Mouse (Mus musculus) spleen, postnatal 10 days (tissue): ENCODE results near the gene Surf1.

Source experiments
- DNase-seq, 2 experiments: peaks; one replicate each; pipeline ENCODE4 v3.0.0; 2021 to 2022; ENCODE audit warnings: low spot score in 2 of 2

The Surf1 gene

GRCm38 (mm10) chr2:26915927-26916728, at the start of gene Surf1, which contains the start of gene Surf2:
Gene Surf1, minus strand, starts transcription at chr2:26916530.
Gene Surf2, plus strand, starts transcription at chr2:26916367.
- peak; percentile 67 to 82 for DNase-seq

- no peak for DNase-seq
Observed at GRCm38 (mm10) chr2:26964724-26965370, 48.5 kb upstream of the Surf1 start.

GRCm38 (mm10) chr2:26963923-26964723, 47.8 kb upstream of the Surf1 start, which contains the start of gene Rexo4:
Gene Rexo4, minus strand, starts transcription at chr2:26964386.
- DNase-seq: peak; percentile 90 to 94

GRCm38 (mm10) chr2:26960756-26961155, 44.4 kb upstream of the Surf1 start:
- DNase-seq: no peak

- no peak for DNase-seq
Observed at GRCm38 (mm10) chr2:26957488-26957859, 41.1 kb upstream of the Surf1 start.

- DNase-seq: no peak
Observed at GRCm38 (mm10) chr2:26956811-26957487, 40.6 kb upstream of the Surf1 start.

GRCm38 (mm10) chr2:26954735-26955395, 38.5 kb upstream of the Surf1 start:
- no peak for DNase-seq

GRCm38 (mm10) chr2:26952866-26953265, 36.5 kb upstream of the Surf1 start:
- no peak for DNase-seq

- no peak for DNase-seq
Observed at GRCm38 (mm10) chr2:26952193-26952592, 35.9 kb upstream of the Surf1 start.

GRCm38 (mm10) chr2:26951346-26951905, 35.1 kb upstream of the Surf1 start:
- DNase-seq: no peak

- no peak for DNase-seq
Observed at GRCm38 (mm10) chr2:26950411-26950810, 34.1 kb upstream of the Surf1 start.

GRCm38 (mm10) chr2:26943253-26943652, 26.9 kb upstream of the Surf1 start:
- DNase-seq: no peak

GRCm38 (mm10) chr2:26941539-26941938, 25.2 kb upstream of the Surf1 start:
- DNase-seq: no peak

- no peak for DNase-seq
Observed at GRCm38 (mm10) chr2:26936425-26936824, 20.1 kb upstream of the Surf1 start.

GRCm38 (mm10) chr2:26935286-26935685, 19.0 kb upstream of the Surf1 start:
- DNase-seq: no peak

GRCm38 (mm10) chr2:26933304-26934055, 17.1 kb upstream of the Surf1 start, which contains the start of the genes Surf4 and Stkld1:
Gene Surf4, minus strand, starts transcription at chr2:26933928.
Gene Stkld1, plus strand, starts transcription at chr2:26934047.
- DNase-seq: peak; percentile 85 to 96

- DNase-seq: peak in 1 of 2 experiments; percentile 56
Observed at GRCm38 (mm10) chr2:26932473-26933303, 16.4 kb upstream of the Surf1 start.

GRCm38 (mm10) chr2:26930390-26930789, 14.1 kb upstream of the Surf1 start:
- peak; percentile 57 to 80 for DNase-seq
